Mouse (Mus musculus) C2C12 (cell line): ENCODE measurements at regions not wholly inside any gene's neighbourhood (a gene's known extent, or its start where the extent isn't known, plus 50 kb on each side); places are given as distances from the start of the nearest gene placed in this dataset.

Experiments used
- CTCF ChIP-seq: IDR thresholded peaks from one replicate; pipeline ENCODE4 v1.5.1; 2011; ENCODE audit not compliant: control insufficient read depth, insufficient read depth, insufficient read length
- USF1 ChIP-seq: IDR thresholded peaks from one replicate; pipeline ENCODE4 v1.6.1; 2011; ENCODE audit warnings: low read depth, mild to moderate bottlenecking, control low read depth, moderate library complexity

GRCm38 (mm10) chr4:150713291-150713690 is 61.3 kb upstream of the Slc45a1 start:
- TF ChIP-seq CTCF (no peak), USF1 (no peak)
